Mouse (Mus musculus) heart, adult 2 months (tissue): ENCODE measurements at regions not wholly inside any gene's neighbourhood (a gene's known extent, or its start where the extent isn't known, plus 50 kb on each side); places are given as distances from the start of the nearest gene placed in this dataset.

Experiments used
- CTCF ChIP-seq: fragments of 200-600 bp; IDR thresholded peaks from 2 replicates; pipeline ENCODE4 v1.8.1; 2022; ENCODE audit warnings: antibody characterized with exemption, mild to moderate bottlenecking, moderate library complexity
- EP300 ChIP-seq: fragments of 200-500 bp; IDR thresholded peaks from 2 replicates; pipeline ENCODE4 v1.6.1; 2011; ENCODE audit warnings: low read depth, low read length, control low read depth; ENCODE audit not compliant: insufficient read depth

GRCm38 (mm10) chr10:38447706-38448105, 373.9 kb downstream of the Rfpl4b start:
- TF ChIP-seq CTCF (no peak), EP300 (no peak)
